Mouse (Mus musculus) stomach, embryonic 16.5 days (tissue): ENCODE data around the gene Ccdc153. TPM values are rescaled to one million over a fixed set of nuclear protein-coding genes. Genes with fewer than 3 reads are reported as not detected.

ENCODE experiments used
- ATAC-seq: fragments of 200-750 bp; cut with Nextera tagmentation; 2 replicates; pipeline ENCODE4 v1.8.0; 2017; ENCODE audit warnings: moderate number of reproducible peaks, moderate TSS enrichment; ENCODE audit not compliant: insufficient read depth, low FRiP score
- H3K27ac ChIP-seq: fragments of 300-500 bp; sonication (generic); 2 replicates; pipeline ENCODE4 v1.5.1; 2014; ENCODE audit warnings: low read length
- H3K27me3 ChIP-seq: fragments of 300-500 bp; sonication (generic); 2 replicates; pipeline ENCODE4 v1.6.1; 2014; ENCODE audit warnings: low read length, control low read depth, mixed read lengths; ENCODE audit not compliant: control insufficient read depth, insufficient read depth
- H3K36me3 ChIP-seq: fragments of 300-500 bp; sonication (generic); 2 replicates; pipeline ENCODE4 v1.6.1; 2014; ENCODE audit warnings: low read length; ENCODE audit not compliant: control insufficient read depth, insufficient read depth
- H3K4me1 ChIP-seq: fragments of 300-500 bp; sonication (generic); 2 replicates; pipeline ENCODE4 v1.6.1; 2014; ENCODE audit warnings: low read length, control low read depth, mixed read lengths; ENCODE audit not compliant: control insufficient read depth, insufficient read depth
- H3K4me2 ChIP-seq: fragments of 300-500 bp; sonication (generic); 2 replicates; pipeline ENCODE4 v1.6.1; 2014; ENCODE audit warnings: low read depth, low read length, mixed read lengths
- H3K4me3 ChIP-seq: fragments of 300-500 bp; sonication (generic); replicated peaks from 2 replicates; pipeline ENCODE4 v1.5.1; 2014; ENCODE audit warnings: mild to moderate bottlenecking, low read length
- H3K9ac ChIP-seq: fragments of 300-500 bp; sonication (generic); 2 replicates; pipeline ENCODE4 v1.6.1; 2014; ENCODE audit warnings: low read length
- H3K9me3 ChIP-seq: fragments of 300-500 bp; sonication (generic); replicated peaks from 2 replicates; pipeline ENCODE4 v1.6.1; 2016; ENCODE audit warnings: low read length, control low read depth; ENCODE audit not compliant: control insufficient read depth
- WGBS: fragments of 180-500 bp; shearing (Covaris S2); extraction: QIAGEN DNeasy Blood & Tissue Kit; methylation state at CpG from one replicate; pipeline ENCODE4 v1.1.7; 2014; 5-methylcytosine and 5-hydroxymethylcytosine counted together
- polyA plus RNA-seq: library from polyadenylated mRNA; unstranded; fragments of >200 nt; fragmentation: Nextera tagmentation; extraction: Ambion mirVana; gene quantifications from 2 replicates; pipeline ENCODE4 v1.2.1, GENCODE M21; 2015

Gene Ccdc153
- polyA plus RNA-seq, 1 experiment from 2014 or later = 0.19 TPM

DNA sequence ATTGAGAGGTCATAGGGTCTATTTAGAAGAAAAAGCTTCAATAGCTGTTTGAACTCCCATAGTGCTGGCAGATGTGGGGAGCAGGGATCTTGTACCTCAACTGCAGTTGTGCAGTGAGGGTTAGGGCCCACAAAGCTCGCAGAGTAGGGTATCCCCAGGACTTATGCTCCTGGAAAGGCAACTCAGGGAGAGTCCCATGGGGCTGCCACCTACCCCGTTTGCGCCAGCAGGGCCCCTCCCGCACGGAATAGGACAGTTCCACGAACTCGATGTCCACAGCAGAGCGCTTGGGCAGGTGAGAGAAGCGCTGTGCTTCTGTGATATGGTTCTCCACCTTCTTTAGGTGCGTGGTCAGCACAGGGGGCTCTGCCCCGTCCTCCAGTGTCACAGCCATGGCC lies 46.5 kb downstream of the Ccdc153 start:
- no peak; the same call in 1 of the 2 replicates for ATAC-seq
- Histone ChIP-seq H3K27me3 (0 out of 2 replicates have a peak, but pooled peaks cover 5% of the 10 kb centered on the region), H3K9me3 (peaks cover 9% of the 10 kb centered on the region; the same call in 1 of the 2 replicates), H3K36me3 (no peaks in the 10 kb centered on the region; the same call in 1 of the 2 replicates), H3K27ac (no peak overlapping the region), H3K4me1 (peaks cover 23% of the 10 kb centered on the region), H3K9ac (peak overlapping the region; percentile 81), H3K4me3 (peak overlapping the region; percentile 67), H3K4me2 (peak overlapping the region; percentile 93)
- 14% methylated on average over 11 of the region's 11 CpGs for WGBS

DNA sequence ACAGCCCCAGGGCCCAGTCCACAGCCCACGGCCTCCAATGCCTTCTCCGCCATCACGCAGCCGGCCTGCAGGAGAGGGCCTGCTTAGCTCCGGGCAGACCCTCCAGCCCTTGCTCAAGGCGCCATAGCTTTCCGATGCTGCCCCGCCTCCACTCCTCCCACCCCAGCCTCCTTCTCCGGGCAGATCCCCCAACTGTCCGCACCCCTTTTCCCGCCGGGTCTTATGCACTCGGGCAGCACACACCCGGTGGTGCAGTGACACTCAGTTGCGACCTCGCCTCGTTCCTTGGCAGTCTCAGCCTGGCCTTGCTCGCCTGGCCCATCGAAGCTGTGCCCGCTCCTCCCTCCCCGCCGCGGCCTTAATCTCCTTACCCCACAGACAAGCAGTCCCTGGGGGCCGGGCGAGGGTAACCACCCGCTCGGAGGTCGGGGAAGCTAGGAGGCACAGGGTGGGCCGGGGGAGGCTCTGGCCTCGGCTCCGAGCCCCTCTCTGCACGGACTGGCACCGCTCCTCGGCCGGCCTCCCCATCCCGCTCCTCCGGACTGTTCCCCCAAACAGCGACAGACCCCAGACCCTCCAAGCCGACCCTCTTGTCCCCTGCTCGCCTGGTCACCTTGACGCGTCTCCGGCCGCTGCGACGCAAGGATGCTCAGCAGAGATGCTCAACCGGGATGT lies 47.1 kb downstream of the Ccdc153 start:
- Histone ChIP-seq H3K9ac (peak overlapping the region; percentile 81), H3K4me2 (peak overlapping the region; percentile 93), H3K4me3 (peak overlapping the region; percentile 67), H3K9me3 (peaks cover 9% of the 10 kb centered on the region; the same call in 1 of the 2 replicates), H3K27ac (no peak overlapping the region; the same call in 1 of the 2 replicates), H3K27me3 (0 out of 2 replicates have a peak, but pooled peaks cover 5% of the 10 kb centered on the region), H3K4me1 (peaks cover 23% of the 10 kb centered on the region), H3K36me3 (no peaks in the 10 kb centered on the region; the same call in 1 of the 2 replicates)
- ATAC-seq = peak; percentile 59
- under 1% methylated on average over 47 of the region's 47 CpGs for WGBS

DNA sequence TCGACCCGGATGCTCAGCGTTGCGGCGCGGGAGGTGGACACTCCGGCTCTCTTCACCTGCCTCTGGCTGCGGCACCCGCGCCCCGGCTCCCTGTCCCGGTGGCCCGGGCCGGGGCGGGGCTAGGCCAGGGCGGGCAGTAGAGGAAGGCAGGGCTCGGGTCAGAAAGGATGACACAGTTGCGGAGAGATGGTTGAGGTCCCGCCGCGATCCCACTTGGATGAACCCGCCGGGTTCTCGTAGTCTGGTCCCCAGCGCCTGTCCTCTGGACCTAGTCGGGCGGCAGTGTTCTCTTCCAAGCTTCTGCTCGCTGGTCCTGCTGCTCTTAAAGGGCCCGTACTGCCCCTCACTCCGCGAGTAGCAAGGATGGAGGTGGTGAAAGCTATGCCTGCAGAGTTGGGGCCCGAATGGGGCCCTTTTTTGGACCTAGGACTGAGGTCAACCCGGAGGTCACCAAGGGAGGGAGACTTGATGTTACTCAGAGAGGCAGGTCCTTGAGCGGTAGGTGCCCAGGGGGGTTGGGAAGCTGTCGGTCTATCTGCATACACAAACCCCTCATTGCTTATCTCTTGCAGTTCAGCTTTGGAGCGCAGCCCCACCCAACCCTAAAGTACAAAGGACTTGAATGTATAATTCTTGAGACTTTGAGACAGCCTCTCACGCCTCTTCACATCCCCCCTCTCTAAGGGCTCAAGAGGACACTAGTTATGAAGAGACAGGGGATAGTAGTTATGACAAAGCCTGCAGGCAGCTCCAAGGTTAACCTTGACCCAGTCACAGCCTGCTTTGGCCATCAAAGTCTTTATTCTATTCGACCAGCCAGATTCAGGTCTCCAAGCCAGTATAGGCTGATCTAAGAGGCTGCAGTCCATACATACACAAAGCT lies 47.8 kb downstream of the Ccdc153 start, which contains the start of gene Abcg4:
Gene Abcg4 (minus strand): TSS at position 540 of the 883 bp plus-strand sequence.
- H3K27me3 ChIP-seq = 0 out of 2 replicates have a peak, but pooled peaks cover 5% of the 10 kb centered on the region
- H3K4me2 ChIP-seq = peak within 1 kb of the TSS; percentile 93
- H3K36me3 ChIP-seq = peaks cover 4% of the 10 kb centered on the region; the same call in 1 of the 2 replicates
- H3K4me1 ChIP-seq = peaks cover 23% of the 10 kb centered on the region
- H3K9ac ChIP-seq = peak within 1 kb of the TSS; percentile 81
- no peak within 1 kb of the TSS; the same call in 1 of the 2 replicates for H3K27ac ChIP-seq
- peak; percentile 44; the same call in 1 of the 2 replicates for ATAC-seq
- peak within 1 kb of the TSS; percentile 67 for H3K4me3 ChIP-seq
- 1% methylated on average over 38 of the region's 38 CpGs for WGBS
- H3K9me3 ChIP-seq = peaks cover 9% of the 10 kb centered on the region; the same call in 1 of the 2 replicates

DNA sequence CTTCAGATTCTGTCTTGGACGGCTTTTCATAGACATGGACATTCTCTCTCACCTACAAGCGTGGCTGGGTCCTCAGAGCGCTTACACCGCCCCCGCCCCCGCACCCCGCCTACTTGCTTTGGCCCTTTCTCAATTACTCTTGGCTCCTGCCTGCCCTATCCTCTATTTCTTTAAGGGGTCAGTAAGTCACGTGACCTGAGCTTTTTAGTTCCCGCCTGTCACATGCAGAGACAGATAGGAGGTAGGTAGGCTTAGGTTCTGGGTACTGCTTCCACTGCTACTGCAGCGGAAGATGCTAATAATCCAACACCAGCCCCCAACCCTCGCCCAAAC lies 48.4 kb downstream of the Ccdc153 start:
- Histone ChIP-seq H3K9ac (no peak overlapping the region), H3K27ac (no peak overlapping the region), H3K27me3 (0 out of 2 replicates have a peak, but pooled peaks cover 5% of the 10 kb centered on the region), H3K4me2 (peak overlapping the region; percentile 93; the same call in 1 of the 2 replicates), H3K9me3 (peaks cover 9% of the 10 kb centered on the region; the same call in 1 of the 2 replicates), H3K4me3 (no peak overlapping the region), H3K4me1 (peaks cover 23% of the 10 kb centered on the region), H3K36me3 (peaks cover 4% of the 10 kb centered on the region; the same call in 1 of the 2 replicates)
- WGBS = 12% methylated on average over 11 of the region's 11 CpGs
- no peak for ATAC-seq

DNA sequence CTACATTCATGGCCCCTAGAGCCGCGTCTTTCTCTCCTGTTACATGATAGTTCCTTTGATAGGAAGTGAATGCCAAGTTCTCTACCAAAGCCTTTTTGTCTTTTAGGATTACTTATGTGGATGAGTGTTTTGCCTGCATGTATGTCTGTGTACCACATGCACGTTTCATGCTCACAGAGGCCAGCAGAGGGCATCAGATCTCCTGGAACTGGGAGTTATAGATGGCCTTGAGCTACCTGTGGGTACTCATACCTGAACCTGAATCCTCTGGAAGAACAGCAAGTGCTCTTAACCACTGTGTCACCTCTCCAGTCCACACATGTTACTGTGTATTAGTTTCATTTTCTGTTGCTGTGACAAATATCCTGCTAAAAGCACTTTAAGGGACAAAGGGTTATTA lies 52.0 kb downstream of the Ccdc153 start:
- H3K36me3 ChIP-seq = peaks cover 14% of the 10 kb centered on the region
- no peak overlapping the region for H3K4me2 ChIP-seq
- H3K9me3 ChIP-seq = peaks cover 9% of the 10 kb centered on the region; the same call in 1 of the 2 replicates
- H3K4me3 ChIP-seq = no peak overlapping the region
- ATAC-seq = no peak
- no peak overlapping the region for H3K9ac ChIP-seq
- 75% methylated on average over 3 of the region's 3 CpGs for WGBS
- H3K27ac ChIP-seq = no peak overlapping the region
- 0 out of 2 replicates have a peak, but pooled peaks cover 5% of the 10 kb centered on the region for H3K27me3 ChIP-seq
- peaks cover 14% of the 10 kb centered on the region for H3K4me1 ChIP-seq

Other genes with a start within 250 kb of the Ccdc153 start
- gene Thy1, start 197.3 kb upstream of the Ccdc153 start, polyA plus RNA-seq = 1.7 and 2.0 TPM in 2 replicates
- gene Usp2, start 173.7 kb upstream of the Ccdc153 start, polyA plus RNA-seq = 16.1 and 21.5 TPM in 2 replicates
- gene Mfrp, start 138.9 kb upstream of the Ccdc153 start, polyA plus RNA-seq = 0.08 and 0.20 TPM in 2 replicates
- 2.4 and 2.5 TPM in 2 replicates for gene C1qtnf5, start 133.4 kb upstream of the Ccdc153 start, polyA plus RNA-seq
- 0.19 and 0.21 TPM in 2 replicates for gene Gm49380, start 127.2 kb upstream of the Ccdc153 start, polyA plus RNA-seq
- gene Rnf26, start 127.2 kb upstream of the Ccdc153 start, polyA plus RNA-seq = 42.3 and 50.6 TPM in 2 replicates
- 53.6 and 56.9 TPM in 2 replicates for gene Mcam, start 106.2 kb upstream of the Ccdc153 start, polyA plus RNA-seq
- 12.5 and 14.0 TPM in 2 replicates for gene Cbl, start 6.6 kb upstream of the Ccdc153 start, polyA plus RNA-seq
- gene Pdzd3, start 10.8 kb downstream of the Ccdc153 start, polyA plus RNA-seq = 1.3 and 2.4 TPM in 2 replicates
- gene Nlrx1, start 27.9 kb downstream of the Ccdc153 start, polyA plus RNA-seq = 11.4 and 13.7 TPM in 2 replicates
- gene Abcg4, start 47.9 kb downstream of the Ccdc153 start, polyA plus RNA-seq = 5.2 and 5.3 TPM in 2 replicates
- 21.2 and 23.6 TPM in 2 replicates for gene Hinfp, start 65.0 kb downstream of the Ccdc153 start, polyA plus RNA-seq
- 6.7 and 8.0 TPM in 2 replicates for gene C2cd2l, start 79.6 kb downstream of the Ccdc153 start, polyA plus RNA-seq
- 32.0 and 40.6 TPM in 2 replicates for gene Dpagt1, start 85.3 kb downstream of the Ccdc153 start, polyA plus RNA-seq
- gene H2afx, start 94.0 kb downstream of the Ccdc153 start, polyA plus RNA-seq = 203 and 218 TPM in 2 replicates
- gene Hmbs, start 103.6 kb downstream of the Ccdc153 start, polyA plus RNA-seq = 162 and 170 TPM in 2 replicates
- 30.0 and 31.6 TPM in 2 replicates for gene Vps11, start 121.0 kb downstream of the Ccdc153 start, polyA plus RNA-seq
- 33.8 and 41.3 TPM in 2 replicates for gene Hyou1, start 138.8 kb downstream of the Ccdc153 start, polyA plus RNA-seq
- 34.4 and 35.6 TPM in 2 replicates for gene Slc37a4, start 156.2 kb downstream of the Ccdc153 start, polyA plus RNA-seq
- 1,506 and 1,598 TPM in 2 replicates for gene Rps25, start 166.5 kb downstream of the Ccdc153 start, polyA plus RNA-seq
- gene Trappc4, start 166.9 kb downstream of the Ccdc153 start, polyA plus RNA-seq = 112 and 116 TPM in 2 replicates
- 22.4 and 27.6 TPM in 2 replicates for gene Ccdc84, start 177.9 kb downstream of the Ccdc153 start, polyA plus RNA-seq
- gene Foxr1, start 200.5 kb downstream of the Ccdc153 start, polyA plus RNA-seq = not detected in 2 replicates
- 31.1 and 39.0 TPM in 2 replicates for gene Upk2, start 214.3 kb downstream of the Ccdc153 start, polyA plus RNA-seq
- 9.0 and 10.6 TPM in 2 replicates for gene Bcl9l, start 242.1 kb downstream of the Ccdc153 start, polyA plus RNA-seq